Mouse (Mus musculus): ENCODE results near the gene Stoml1.

The Stoml1 gene

DNA sequence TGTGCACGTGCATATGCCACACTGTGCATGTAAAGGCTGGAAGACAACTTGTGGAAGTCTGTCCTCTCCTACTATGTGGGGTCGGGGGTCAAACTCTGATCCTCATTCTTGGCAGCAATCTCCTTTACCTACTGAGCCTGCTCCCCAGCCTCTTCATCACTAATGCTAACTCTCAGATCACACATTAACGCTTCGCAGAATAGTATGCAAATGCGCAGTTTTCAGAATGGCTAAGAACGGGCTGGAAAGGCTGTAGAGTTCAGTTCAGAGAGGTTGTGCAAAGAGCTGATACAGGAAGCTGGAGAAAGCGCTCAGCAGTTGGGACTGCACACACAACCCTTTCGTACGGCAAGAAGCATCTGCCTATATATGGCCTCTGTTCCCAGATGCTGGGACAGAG, 19.9 kb downstream of the Stoml1 start:
- no peak for DNase-seq

DNA sequence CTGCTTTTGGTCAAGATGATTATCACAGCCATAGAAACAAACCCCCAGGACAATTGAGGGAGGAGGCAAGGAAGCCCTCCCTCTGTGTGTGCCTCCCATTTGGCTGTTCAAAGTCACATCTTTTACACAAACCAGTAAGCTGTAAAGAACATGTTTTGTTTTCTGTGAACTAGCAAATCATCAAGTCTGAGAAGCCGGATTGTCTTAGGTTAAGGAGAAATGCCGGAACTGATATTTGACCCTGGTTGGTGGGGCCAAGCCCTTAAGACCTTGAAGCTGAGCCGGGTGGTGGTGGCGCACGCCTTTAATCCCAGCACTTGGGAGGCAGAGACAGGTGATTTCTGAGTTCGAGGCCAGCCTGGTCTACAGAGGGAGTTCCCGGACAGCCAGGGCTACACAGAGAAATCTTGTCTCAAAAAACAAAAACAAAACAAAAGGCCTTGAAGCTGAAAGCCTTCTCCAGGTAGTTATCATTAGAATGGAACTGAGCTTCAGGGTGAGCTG, 21.2 kb downstream of the Stoml1 start:
- DNase-seq: no peak

DNA sequence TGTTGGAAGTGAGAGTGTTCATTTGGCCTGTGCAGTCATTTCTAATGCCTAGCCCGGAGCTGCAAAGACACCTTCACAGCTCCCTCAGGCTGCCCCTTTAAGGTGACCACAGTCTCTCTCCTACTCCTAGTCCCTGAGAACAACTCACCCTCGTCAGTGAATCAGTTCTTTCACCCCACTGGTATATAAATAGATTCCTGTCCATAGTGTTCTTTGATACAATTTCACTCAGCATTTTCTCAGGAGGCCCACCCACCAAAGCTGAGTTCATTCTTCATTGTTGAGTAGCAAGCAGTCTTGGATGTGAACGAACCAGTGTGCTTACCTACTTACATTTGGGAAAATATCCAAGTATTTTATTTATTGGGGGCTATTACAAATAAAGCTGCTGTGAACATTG, 21.7 kb downstream of the Stoml1 start:
- no peak for DNase-seq

DNA sequence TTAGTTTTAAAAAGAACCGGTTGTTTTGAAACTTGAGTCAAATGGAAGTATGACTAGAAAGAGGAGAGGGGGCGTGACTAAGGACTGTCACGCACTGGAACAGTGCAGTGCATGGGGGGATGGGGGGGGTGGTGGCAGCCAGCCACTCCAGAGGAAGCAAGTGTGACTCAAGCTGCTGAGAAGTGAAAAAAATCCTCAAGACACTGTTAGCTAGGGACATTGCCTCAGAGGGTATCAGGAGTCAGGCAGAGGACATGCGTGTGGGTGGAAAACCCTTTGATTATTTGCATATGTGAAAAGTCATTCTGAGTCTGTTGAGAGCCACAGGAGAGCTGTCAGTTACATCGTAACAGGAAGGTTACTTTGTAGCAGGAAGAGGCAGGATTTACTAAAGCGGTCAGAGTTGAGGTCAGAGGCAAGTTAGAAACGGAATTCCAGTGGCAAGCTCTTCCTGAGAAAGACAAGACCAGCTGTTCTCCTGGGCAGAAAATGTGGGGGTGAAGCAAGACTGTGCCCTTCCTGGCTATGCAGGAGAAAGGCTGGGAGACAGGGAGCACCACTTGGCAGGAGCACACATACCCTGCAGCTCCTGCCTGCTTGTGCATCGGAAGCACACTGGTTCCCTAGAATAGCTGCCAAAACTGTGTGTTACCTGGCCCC, 22.3 kb downstream of the Stoml1 start:
- peak; percentile 35 to 38 for DNase-seq

DNA sequence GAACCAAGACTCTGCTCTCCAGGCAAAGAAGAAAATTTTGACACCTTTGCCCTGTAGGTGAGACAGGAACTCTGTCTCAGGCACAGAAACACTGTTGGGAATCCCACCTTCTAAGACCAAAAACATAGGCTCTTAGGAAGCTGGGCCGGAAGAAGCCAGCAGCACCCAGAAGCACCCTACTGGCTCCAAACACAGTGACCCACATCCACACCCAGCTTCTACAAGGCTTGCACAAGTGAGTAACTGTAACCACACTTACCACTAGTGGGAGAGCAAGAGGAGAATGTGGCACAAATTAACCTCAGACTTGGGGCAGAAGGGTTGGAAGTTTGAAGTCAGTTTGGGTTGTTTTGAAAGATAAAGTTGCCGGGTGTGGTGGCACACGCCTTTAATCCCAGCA, 22.8 kb downstream of the Stoml1 start:
- no peak for DNase-seq

DNA sequence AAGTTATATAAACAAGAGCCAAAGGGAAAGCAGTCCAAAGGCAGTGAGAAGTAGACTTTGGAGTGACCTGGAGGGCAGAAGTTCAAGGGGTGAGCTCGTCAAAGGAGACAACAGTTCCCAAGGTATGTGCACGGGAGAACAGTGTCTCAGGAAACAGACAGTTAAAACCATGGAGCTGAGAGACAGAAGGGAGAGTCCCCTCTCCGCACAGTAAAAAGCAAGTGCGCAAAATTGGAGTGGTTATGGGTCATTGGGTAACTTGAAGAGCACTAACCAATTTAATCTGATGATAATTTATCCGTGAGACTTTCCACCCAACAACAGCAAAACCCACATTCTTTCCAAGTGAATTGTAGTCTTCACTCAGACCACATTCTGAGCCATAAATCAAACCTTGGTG, 23.4 kb downstream of the Stoml1 start:
- no peak for DNase-seq

DNA sequence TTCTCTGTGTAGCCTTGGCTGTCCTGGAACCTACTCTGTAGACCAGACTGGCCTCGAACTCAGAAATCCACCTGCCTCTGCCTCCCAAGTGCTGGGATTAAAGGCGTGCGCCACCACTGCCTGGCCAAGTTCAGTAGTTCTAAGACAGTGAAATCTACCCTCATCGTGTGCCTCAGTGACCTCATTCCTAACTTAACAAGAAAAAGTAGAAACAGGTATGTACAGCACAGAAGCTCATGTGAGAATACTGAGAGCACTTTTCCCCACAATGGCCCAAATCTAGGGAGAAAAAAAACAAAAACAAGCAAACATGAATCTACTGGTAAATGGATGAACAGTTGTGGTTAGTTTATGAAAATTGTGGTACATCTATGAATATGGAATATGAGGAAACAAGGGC, 25.3 kb downstream of the Stoml1 start:
- no peak for DNase-seq

DNA sequence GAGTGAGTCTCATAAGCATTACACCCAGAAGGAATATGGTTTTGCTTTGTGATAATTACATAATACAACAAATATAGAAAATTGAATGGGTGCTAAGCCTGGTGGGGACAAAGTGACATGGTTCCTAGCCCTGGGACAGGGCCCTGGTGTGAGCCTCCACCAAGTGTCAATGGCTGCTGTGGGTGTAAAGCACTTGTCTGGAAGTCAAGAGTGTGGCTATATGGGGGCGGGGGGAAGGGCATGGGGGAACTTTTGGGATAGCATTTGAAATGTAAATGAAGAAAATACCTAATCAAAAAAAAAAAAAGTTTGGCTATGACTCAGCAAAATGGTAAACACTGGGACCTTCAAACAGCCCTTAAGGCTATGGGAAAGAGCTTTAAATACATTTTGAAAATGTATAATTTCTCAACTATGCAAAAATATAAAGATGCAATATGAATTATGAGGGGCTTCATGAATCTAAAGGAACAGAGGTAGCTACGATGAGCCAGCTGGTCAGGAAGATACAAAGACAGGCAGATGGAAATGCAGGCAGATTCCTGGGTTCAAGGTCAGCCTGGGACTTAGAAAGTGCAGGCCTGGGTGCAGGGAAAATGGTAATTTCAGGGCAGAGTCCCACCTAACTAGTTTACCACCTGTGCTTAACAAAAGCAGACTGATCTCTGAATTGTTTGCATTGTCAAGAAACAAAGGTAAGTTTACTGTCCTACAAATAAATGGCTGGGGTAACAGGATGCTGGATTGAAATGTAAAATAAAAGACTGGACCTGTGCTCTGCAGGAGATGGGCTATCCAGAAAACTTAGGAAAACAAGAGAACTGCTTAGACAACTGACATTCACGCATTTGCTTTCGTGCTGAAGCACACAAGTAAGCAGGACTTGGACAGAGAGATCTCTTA, 26.1 kb downstream of the Stoml1 start:
- DNase-seq: no peak

DNA sequence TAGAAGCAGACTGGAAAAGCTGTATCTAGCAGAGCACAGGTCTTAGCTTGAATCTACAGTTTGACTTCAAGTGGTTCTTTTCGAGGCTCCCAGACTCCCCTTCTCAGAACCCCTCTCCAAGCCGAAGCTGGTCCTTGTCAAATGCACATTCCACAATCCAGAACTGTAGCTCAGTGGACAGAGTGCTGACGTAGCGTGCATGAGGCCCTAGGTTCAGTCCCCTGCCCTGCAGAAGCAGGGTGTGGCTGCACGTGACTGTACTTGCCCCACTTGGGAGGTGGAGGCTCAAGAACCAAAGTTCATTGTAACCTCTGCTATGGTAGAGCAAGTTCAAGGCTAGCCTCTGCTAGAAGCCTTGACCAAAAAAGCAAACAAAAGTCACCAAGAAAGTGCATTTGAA, 26.8 kb downstream of the Stoml1 start:
- no peak for DNase-seq

DNA sequence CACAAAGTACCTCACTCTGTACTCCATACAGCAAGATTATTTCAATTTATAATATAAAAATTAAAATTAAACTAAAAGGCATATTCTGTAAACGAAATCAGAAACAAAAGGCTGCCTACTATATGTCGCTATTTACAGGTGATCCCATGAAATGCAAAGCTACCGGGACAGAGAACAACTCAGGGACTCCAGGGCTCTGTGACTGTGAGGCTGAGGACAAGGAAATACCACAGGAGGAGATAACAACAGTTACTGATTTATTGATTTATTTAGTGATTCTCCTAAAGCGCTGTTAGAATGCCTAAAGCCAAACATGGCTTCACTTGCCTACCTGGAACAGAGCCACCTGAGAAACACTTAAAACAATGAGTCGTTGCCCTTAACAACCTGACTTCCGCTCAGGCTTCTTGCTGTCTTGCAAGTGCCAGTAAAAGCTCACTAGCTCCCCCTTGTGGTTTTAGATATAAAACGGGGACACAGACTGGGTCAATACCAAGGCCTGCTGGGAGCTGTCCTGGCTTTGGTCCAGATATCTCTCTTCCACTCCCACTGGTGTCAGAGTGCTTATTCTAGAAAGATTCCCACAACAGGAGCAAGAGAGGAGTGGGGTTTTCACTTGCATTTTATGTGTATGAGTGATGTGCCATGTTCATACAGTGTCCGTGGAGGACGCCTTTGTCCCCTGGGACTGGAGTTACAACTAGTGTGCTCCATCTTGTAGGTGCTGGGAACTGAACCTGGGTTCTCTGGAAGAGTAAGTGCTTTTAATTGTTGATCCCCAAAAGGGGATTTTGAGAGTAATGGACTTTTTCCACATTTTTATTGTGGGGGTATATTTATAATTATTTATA, 27.5 kb downstream of the Stoml1 start:
- peak; percentile 62 to 64 for DNase-seq

DNA sequence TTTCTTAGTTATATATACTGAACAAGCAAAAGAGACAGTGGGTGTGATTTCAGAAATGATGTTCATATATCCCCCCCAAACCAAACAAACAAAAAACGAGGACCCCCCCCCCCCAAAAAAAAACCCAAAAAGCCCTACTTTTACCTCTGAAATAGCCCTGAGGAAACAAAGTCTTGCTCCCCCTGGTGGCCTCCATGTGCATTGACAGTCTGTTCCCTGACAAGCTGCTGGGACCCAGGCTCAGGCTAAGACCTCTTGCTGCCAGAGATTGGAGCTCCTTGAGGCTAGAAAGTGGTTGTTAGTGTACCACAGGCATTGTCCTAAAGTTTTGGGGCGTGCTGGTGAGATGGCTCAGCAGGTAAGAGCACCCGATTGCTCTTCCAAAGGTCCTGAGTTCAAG, 28.6 kb downstream of the Stoml1 start:
- peak; percentile 38 to 53 for DNase-seq

DNA sequence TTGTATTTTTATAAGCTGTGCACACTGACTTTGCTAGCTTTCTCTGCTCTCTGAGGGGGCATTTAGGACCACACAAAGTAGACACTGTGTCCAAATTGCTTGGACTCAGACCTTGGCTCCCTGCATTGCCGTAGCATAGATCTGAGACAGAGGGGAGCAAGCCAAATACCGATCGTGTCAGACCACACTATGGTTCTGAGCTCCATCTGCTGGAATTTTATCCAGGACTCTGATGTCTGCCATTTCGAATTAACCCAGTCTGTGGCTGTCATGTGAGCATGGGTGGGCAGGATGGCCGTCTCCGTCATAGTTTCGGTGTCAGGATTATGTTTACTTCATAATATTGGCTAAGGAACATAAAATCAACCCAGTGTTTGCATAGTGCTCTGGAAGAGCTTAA, 30.5 kb downstream of the Stoml1 start:
- DNase-seq: no peak

DNA sequence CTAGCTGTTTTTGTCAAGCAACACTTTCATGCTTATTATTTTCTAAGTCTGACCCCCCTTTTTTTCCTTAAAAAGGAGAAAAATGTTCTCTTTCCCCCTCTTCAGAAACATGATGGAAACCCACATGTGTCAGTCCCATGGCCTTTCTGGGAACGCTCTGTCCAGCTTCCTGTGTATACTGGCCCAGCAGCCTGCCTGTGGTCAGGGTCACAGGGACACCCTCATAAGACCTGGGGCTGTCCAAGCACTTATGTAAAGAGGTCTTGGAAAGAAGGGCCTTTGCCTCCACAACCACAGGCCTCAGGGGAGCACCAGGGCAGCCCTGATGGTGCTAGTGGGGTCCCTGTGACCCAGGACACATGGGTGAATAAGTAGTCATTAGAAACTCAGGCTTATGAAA, 36.1 kb downstream of the Stoml1 start:
- no peak for DNase-seq

DNA sequence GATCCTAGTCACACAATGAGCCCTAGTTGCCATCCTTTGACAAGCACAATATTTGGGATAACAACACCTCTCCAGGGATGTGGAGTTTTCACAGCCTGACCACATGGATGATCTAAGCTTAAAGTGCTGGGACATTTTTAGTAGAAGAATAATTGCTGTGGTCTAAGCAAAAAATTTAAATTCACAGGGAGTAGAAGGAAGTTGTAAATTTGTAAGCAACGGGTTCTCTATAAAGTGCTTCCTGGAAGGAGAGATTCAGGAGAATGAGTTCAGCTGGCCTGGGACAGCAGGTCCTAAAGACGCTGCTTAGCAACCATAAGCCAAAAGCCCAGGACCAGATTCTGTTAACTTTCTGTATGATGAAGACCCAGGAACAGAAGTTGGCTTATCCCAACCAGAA, 36.9 kb downstream of the Stoml1 start:
- no peak for DNase-seq

DNA sequence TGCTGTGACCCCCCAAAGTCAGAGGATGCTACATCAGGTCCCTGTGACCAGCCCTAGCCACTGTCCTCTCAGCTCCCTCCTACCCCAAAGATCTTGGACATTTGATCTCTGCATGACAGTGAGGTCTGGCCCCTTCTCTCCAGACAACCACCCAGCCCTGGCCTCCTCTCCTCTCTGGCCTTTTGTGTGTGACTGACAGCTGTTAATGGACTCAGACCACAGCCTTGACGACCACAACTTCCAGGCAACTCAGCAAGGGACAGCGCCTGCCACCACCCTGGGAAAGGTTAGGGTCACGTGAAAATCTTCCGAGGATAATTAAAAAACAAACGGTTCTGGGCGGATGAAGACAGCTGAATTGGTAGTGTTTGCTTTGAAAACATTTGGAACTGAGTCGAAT, 41.6 kb downstream of the Stoml1 start:
- DNase-seq: no peak

DNA sequence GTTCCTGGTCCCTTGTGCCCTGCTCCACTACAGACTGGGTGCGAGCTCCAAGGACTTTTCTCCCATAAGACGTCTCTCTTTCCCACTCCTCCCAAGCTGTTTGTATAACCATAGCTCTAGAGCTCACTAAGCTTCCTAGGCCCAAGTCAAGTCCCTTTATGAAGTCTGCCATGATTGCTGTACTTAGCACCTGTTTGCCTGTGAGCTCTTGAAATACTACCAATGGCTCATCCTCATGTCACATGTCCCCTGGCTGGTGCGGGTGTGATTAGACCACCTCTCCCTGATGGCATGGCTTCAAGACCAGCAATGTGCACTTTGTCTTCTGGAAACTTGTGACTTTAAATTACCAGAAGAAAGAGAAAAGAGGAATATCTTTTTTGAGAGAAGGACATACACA, 42.4 kb downstream of the Stoml1 start:
- no peak for DNase-seq

DNA sequence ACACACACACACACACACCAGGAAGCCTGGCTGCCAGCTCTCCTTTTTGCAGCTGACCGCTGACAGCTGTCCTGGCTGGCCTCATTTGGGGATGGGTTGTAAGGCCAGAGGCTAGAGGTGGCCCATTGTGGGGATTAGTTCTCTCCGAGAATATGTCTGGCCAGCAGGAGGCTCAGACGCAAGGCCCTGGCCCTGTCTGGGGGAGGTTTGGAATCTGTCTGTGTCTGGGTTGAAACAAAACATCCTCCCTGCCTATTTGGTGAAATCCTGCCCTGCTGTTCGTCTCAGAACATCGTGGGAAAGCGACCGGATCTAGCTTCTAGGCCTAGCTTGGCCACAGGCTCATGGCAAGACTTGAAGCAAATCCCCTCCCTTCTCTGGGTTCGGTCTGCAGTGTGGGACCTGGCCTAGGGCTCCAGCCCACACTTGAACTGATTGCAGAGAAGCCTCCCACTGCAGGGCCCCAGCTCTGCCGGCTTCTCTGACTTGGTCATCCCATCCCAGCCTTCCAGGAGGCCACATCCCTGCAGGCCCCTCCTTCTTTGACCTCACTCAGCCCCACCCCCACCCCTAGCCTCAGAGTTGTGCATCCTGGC, 42.9 kb downstream of the Stoml1 start:
- DNase-seq: no peak

DNA sequence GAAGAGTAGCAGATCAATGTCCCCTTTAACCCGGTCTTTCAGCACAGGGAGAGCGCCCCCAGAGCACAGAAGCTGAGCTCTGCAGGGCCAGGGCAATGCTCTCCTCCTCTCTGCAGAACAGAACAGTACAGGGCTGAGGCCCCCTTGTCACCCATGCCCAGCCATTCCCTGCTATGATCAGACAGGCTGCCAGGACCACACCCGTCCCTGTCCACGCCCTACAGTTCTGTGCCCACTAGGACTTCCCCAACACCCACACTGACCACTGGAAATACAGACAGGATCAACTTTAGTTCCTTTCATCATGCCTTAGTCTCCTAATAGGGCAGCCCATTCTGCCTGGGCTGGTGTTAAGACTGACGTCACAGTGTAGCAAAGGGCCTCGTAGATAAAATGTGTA, 44.1 kb downstream of the Stoml1 start:
- no peak for DNase-seq

DNA sequence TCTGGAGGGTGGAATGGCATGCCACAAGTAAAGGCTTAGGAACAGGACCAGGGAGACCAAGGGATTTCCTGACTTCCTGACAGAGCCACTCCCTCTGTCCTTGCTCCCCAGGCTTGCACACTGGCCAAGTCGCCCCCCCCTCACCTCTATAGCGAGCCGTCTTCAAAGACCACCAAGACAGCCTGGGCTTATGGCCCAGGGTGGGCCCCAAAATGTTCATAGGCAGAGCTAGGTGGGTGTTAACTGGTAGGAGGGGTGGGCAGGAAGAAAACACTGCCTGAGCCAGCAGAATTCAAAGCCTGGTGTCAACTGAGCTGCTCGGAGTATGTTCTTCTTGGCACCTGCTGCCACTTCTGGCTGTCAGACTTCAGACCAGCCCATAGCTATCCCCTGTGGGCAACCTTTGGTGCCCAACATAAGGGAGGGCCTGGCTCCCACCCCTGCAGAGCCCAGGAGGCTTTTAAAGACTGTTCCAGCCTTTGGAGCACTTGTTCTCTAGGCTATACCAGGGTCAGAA, 45.1 kb downstream of the Stoml1 start:
- DNase-seq: no peak

DNA sequence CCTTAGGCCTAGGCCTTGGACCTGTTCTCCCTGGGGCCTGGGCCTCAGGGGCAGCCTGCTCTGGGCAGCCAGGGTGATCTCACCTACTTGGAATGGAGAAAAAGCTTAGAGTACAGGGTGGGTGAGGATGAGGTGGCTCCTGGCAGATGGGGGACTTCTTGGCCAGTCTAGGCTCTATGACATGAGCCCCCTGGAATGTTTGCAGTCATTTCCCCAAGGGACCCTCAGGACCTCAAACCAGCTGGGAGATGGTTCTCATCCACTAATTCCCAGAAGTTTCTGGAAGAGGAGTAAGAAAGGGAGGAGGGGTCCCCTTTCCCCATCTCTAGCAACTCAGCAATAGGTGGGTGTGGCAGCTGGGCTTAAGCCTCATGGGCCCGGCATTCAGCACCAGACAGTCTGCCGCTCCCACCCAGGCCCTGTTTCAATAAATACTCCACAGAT, 46.4 kb downstream of the Stoml1 start:
- no peak for DNase-seq

DNA sequence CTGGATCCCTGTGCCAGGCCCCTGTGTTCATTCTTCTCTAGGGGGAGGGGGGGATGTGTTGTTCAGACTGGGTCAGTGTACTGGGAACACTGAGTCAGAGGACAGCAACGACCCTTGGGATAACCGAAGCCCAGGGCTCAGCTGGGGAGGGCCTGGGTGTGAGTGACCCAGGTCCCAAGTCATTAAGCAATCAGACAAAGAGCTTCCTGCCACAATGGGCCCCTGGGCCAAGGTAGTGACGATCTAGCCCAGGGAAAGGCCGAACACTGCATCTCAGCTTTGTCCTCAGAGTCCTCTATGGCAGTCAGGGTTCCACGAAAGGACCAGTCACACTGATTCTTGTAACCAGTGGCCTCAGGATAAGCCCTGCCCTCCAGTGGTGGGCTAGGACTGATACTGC, 50.2 kb downstream of the Stoml1 start:
- DNase-seq: no peak

DNA sequence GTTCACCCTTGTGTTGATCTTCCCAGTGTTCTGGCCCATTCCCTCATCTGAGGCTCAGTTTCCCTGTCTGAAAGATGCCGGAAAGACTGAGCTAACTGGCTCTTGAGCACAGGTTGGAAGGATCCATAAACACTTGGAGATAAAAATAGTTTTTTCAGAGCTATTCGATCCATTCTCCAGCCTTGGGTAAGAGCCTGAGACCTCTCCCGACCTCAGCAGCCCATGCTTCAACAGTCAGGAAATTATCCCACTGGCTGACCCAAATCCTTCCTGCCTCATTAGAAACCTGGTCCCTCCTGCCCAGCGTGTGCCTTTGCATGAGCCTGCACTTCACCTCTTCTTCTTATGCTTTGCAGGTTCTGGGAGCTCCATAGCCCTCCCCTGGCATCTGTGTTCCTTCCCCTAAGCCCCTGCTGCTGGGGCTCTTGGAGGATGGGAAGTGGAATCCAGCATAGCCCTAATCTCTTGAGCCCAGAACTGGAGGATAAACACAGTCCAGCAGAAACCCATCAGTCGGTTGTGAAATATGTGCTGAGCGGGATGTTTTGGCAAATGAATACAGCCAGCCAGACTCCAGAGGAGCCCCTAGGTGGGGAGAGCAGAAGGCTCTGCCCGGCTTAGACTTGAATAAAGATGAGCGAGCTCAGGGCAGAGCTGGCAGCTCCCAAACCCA, 50.8 kb downstream of the Stoml1 start:
- DNase-seq: no peak
